Mouse (Mus musculus): ENCODE measurements around the gene Ripor2.

- no peak for TF ChIP-seq POLR2A (IDR thresholded peaks at IDR 0.05; ENCODE audit: insufficient read depth, low read depth, low read length)
- TF ChIP-seq CTCF (IDR thresholded peaks at IDR 0.05): no peak
Observed at GRCm38 (mm10) chr13:24645146-24645545, 63.2 kb downstream of the Ripor2 start.

Data from heart, adult 2 months (tissue).